Mouse (Mus musculus): ENCODE measurements at regions not wholly inside any gene's neighbourhood (a gene's known extent, or its start where the extent isn't known, plus 50 kb on each side); places are given as distances from the start of the nearest gene placed in this dataset.

- DNase-seq (ENCODE audit: low spot score in 2 of 2): peak in 1 of 2 experiments; percentile 1
Measured at GRCm38 (mm10) chr13:92911660-92912284, 67.2 kb downstream of the Mtx3 start.

DNA sequence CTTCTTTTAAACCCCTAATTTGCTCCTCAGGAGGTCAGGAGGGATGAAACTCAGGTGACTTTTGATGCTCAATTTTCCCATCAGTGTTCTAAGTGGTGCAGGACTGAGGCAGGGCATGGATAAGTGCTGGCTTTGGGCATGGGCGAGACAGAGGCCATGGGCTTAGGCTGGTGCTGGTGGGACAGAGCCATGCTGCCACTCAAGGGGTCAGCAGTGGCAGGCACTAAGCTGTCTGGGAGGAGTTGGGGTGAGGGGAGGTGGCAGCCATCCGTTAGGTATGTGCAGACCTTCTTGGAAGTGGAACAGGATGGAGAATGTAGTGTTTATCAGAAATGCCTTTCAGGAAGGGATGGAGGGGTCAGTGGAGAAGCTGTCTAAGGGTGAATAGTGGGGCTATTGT, 68.1 kb downstream of the Mtx3 start:
- DNase-seq (ENCODE audit: low spot score in 2 of 2): no peak

DNA sequence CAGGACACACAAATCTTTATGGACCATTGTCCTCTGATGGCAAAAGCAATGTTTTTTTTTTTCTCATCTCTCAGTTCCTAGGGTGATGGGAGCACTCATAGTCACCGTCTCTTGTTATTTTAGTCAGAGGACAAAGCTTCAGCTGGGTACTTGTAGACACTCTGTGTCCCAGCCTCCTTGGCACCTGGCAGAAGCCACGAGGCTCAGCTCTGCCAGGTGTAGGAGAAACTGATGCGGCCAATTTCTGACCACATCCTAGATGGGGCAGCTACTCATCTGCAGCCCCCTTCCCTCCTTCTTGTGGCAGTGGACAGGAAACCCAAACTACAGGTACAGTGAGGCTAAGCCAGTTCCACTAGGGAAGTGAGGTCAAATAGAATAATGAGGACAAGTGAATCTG, 70.1 kb downstream of the Mtx3 start:
- peak in 1 of 2 experiments; percentile 2 for DNase-seq (ENCODE audit: low spot score in 2 of 2)

- peak; percentile 19 to 21 for DNase-seq (ENCODE audit: low spot score in 2 of 2)
Measured at GRCm38 (mm10) chr13:92915221-92915839, 70.8 kb downstream of the Mtx3 start.

DNA sequence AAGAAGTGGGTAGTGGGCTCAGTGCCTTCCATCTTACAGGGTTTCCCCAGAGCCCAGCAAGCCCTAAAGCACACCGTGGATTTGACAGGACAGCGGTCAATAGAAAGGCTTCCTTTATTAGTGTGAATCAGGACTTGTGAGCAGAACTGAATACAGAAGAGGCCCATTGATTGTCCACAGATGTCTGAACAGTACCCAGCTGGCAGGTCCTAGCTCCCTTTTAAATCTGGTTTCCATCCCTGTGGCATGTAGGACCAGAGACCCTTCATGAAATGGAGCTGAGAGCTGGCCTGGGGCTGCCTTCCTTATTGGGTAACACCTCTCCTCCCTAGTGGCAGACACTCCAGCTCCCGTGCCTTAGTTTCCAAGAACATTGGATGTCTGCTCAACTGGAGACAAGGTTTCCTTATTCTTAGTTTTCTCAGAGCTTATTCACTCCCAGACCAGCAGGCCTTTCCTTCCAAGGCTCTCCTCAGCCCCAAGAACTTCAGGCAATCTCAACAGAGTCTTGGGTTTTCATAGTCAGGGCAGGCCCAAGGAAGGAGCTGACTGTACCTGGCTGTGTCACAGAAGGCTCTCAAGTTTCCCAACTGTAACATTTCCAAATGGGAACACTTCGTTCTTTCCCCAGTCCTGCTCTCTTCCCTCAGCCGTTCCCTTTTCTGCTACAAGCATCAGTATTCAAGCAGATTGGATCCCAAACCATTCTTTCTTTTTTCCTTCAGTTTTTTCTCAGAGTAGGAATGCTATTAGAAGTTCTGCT, 71.6 kb downstream of the Mtx3 start:
- DNase-seq (ENCODE audit: low spot score in 2 of 2): peak; percentile 12 to 38

DNA sequence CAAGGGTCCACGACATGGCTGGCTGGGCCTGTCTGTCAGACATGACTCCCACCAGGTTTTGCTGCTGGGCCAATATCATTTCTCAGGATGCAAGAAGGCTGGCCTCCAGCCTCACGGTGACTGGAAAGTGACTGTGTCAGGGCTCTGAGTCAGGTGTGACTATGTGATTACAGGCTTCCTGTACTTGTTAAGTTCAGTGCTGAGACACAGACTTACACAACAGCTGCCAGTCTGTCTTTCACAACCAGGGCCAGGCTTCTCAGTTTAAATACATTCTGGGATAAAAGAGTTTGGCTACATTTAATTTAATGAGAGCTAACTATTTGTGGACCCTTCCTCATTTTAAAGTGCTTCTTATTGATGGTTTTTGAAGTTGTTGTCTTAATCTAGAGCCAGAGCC, 75.3 kb downstream of the Mtx3 start:
- DNase-seq (ENCODE audit: low spot score in 2 of 2): no peak

GRCm38 (mm10) chr13:92921936-92922335, 77.4 kb downstream of the Mtx3 start:
- no peak for DNase-seq (ENCODE audit: low spot score in 2 of 2)

- no peak for DNase-seq (ENCODE audit: low spot score in 2 of 2)
Measured at GRCm38 (mm10) chr13:92923496-92923895, 78.9 kb downstream of the Mtx3 start.

DNA sequence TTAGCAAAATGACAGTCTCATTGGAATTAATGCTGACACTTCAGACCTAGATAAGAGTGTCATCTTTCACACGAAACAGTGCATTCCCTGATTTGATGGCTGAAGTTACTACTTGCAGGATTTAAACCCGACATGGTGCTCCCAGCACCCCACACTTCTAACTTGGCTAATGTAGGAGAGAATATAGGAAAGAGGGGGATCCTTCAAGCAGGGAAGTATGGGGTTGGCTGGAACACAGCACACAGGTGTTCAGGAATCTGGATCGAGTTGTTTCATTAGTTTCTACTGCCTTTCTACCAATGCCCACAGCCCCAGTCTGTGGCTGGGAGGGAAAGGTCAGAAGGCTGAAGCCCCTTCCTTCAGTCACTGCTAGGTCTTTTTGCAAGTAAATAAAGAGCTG, 79.5 kb downstream of the Mtx3 start:
- no peak for DNase-seq (ENCODE audit: low spot score in 2 of 2)

- no peak for DNase-seq (ENCODE audit: low spot score in 2 of 2)
Measured at GRCm38 (mm10) chr13:92925196-92925595, 80.6 kb downstream of the Mtx3 start.

- DNase-seq (ENCODE audit: low spot score in 2 of 2): no peak
Measured at GRCm38 (mm10) chr13:92928551-92928950, 84.0 kb downstream of the Mtx3 start.

GRCm38 (mm10) chr13:92931696-92932095, 87.1 kb downstream of the Mtx3 start:
- DNase-seq (ENCODE audit: low spot score in 2 of 2): no peak

DNA sequence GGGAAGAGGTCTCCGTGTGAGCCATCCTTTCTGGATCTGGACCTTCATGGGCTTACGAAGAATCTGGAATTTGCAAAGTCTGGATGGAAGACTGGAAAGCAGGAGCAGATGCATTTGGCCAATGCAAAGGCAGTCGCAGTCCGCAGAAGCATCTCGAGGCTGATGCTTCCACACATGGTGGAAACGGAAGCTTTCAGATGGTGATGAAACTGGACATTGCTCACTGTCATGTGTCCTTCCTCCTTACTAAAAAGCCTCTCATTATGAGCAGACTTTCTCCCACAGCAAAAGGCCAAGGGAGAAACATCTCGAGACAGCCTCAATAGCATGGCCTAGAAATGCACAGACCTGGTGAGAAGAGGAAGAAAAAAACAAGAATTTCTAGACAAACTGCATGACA, 94.5 kb downstream of the Mtx3 start:
- DNase-seq (ENCODE audit: low spot score in 2 of 2): no peak

- no peak for DNase-seq (ENCODE audit: low spot score in 2 of 2)
Measured at GRCm38 (mm10) chr13:92940610-92941009, 96.0 kb downstream of the Mtx3 start.

- DNase-seq (ENCODE audit: low spot score in 2 of 2): no peak
Measured at GRCm38 (mm10) chr13:92948560-92948959, 104.0 kb downstream of the Mtx3 start.

GRCm38 (mm10) chr13:92960031-92960430, 115.5 kb downstream of the Mtx3 start:
- no peak for DNase-seq (ENCODE audit: low spot score in 2 of 2)

GRCm38 (mm10) chr13:92962625-92963024, 118.1 kb downstream of the Mtx3 start:
- no peak for DNase-seq (ENCODE audit: low spot score in 2 of 2)

GRCm38 (mm10) chr13:92963351-92963895, 118.9 kb downstream of the Mtx3 start:
- no peak for DNase-seq (ENCODE audit: low spot score in 2 of 2)

DNA sequence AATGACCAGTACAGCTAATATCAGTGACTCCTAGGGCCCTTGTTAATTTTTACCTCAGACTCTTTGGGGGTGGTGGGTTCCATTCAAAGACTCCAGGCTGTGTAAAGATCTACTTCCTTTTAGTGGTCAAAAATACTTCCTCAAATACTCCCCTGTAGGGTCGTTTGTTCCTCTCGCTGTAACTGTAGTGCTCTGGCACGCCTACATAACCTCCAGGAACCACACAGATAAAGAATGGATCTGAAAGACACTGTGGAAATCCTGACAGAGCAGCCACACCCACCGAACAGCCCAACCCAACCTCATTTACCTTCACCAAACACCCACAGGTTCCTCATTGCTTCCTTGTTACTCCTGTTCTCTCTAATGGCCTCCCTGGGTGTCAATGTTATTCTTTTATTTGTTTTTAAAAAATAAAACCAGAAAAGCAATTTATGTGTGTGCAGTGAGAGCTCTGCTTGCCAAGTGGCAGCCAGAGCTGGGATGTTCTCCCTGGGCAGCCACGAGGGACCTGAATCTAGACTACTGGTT, 119.7 kb downstream of the Mtx3 start:
- no peak for DNase-seq (ENCODE audit: low spot score in 2 of 2)

DNA sequence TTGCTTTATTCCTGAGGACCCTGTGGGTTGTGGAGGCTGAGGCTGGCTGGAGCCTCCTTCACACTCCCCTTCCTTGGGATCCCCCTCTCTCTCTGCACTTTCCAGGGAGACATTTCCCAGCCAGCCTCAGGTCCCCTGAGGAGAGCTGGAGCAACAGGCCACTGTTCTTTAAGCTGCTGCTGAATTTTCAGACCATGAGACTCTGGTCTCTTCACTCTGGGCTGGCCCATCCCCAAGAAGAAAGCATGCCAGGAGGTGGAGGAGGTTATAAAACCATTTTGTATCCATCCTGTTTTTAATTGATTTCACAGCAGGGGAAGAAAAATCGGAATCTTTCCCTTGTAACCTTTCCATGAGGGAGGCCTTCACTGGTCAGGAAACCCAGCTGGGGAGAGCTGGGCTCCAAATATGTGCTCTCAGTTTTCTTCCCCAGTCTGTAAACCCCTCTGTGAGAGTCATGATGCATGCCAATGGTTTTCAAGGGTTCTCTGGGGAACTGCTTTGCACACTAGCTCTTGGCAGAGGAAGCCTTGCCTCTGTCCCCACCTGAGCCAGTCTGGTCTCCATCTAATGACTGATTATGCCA, 122.6 kb downstream of the Mtx3 start:
- DNase-seq (ENCODE audit: low spot score in 2 of 2): peak; percentile 57 to 64

DNA sequence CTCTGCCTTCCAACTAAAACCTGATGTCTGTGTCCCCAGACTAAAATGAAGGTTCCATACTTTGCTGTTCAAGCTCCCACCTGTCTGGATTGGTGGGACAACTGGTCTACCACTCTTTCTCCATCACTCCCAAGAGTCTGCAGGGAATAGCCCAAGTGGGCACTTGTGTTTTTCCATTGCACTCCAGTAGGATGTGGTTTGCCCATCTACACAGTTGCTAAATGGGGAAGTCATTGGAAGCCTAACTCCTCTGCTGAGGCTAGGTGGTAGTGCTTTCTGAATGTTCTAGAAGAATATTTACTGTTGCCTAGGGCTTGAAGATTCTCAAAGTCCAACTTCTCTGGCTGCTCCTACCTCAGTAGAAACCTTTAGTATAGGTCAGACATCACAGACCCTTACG, 125.0 kb downstream of the Mtx3 start:
- DNase-seq (ENCODE audit: low spot score in 2 of 2): no peak

DNA sequence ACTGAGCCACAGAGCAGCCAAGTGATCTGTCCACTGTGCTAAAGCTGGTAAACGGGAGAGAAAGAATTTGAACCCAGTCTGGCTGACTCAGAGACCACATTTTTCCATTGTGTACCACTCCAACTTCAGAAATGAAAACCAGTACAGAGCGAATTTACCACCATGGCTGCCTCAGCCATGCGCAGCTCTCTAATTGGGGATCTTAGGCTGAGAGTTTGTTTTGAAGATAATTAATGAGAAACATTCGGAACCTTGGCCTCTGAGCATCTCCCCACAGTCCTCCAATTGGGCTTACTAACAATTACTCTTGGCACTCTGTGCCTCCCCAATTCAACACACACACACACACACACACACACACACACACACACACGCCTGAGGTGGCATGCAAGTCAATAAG, 128.3 kb downstream of the Mtx3 start:
- DNase-seq (ENCODE audit: low spot score in 2 of 2): no peak

Measured in gastrocnemius, adult 8-10 months (tissue).